Mouse (Mus musculus) MEL (cell line): ENCODE results near the gene Ftl1-ps1. TPM values are rescaled to one million over a fixed set of nuclear protein-coding genes. Genes with fewer than 3 reads are reported as not detected.

ENCODE experiments used
- DNase-seq: peaks from one replicate; pipeline ENCODE4 v3.0.0; 2011; ENCODE audit warnings: low read depth, low spot score
- H3K27ac ChIP-seq: 2 replicates; pipeline ENCODE4 v1.5.1; 2012; ENCODE audit warnings: low read depth, mild to moderate bottlenecking, control low read depth, low read length, moderate library complexity; ENCODE audit not compliant: control insufficient read depth
- H3K27me3 ChIP-seq, 2 experiments: fragments of 150-350 bp in 1 of 2; sonication (generic) in 1 of 2; 2 replicates each; pipeline ENCODE4 v1.6.1; 2012; ENCODE audit warnings: low read length in 2 of 2, mild to moderate bottlenecking in 2 of 2, improper control_type of control experiment in 1 of 2, moderate library complexity in 1 of 2; ENCODE audit not compliant: insufficient read depth in 2 of 2, control insufficient read depth in 1 of 2
- H3K36me3 ChIP-seq, 2 experiments: 2 replicates each; pipeline ENCODE4 v1.6.1; 2012 to 2014; ENCODE audit warnings: low read length in 2 of 2, improper control_type of control experiment in 1 of 2, inconsistent platforms in 1 of 2, mild to moderate bottlenecking in 1 of 2; ENCODE audit not compliant: insufficient read depth in 2 of 2, control insufficient read depth in 1 of 2
- H3K4me1 ChIP-seq, 2 experiments: fragments of 150-350 bp in 1 of 2; sonication (generic) in 1 of 2; 2 replicates each; pipeline ENCODE4 v1.6.1; 2012; ENCODE audit warnings: low read length in 2 of 2, improper control_type of control experiment in 1 of 2, mild to moderate bottlenecking in 1 of 2; ENCODE audit not compliant: insufficient read depth in 2 of 2, control insufficient read depth in 1 of 2
- H3K4me3 ChIP-seq, 2 experiments: fragments of 150-350 bp in 1 of 2; sonication (generic) in 1 of 2; 2 replicates each; pipeline ENCODE4 v1.5.1; 2012; ENCODE audit warnings: low read depth in 2 of 2, low read length in 2 of 2, mild to moderate bottlenecking in 2 of 2, moderate library complexity in 2 of 2, control low read depth in 1 of 2, improper control_type of control experiment in 1 of 2; ENCODE audit not compliant: control insufficient read depth in 1 of 2, insufficient read depth in 1 of 2
- H3K79me2 ChIP-seq: 2 replicates; pipeline ENCODE4 v1.6.1; 2012; ENCODE audit warnings: mild to moderate bottlenecking, low read length, moderate library complexity; ENCODE audit not compliant: control insufficient read depth, poor library complexity, insufficient read depth
- H3K9ac ChIP-seq: 2 replicates; pipeline ENCODE4 v1.6.1; 2012; ENCODE audit warnings: low read depth, mild to moderate bottlenecking, control low read depth, low read length, moderate library complexity; ENCODE audit not compliant: control insufficient read depth, poor library complexity, severe bottlenecking
- H3K9me3 ChIP-seq: fragments of 150-350 bp; sonication (generic); replicated peaks from 2 replicates; pipeline ENCODE4 v1.6.1; 2012; ENCODE audit warnings: mild to moderate bottlenecking, low read length, improper control_type of control experiment, moderate library complexity; ENCODE audit not compliant: insufficient read depth
- BHLHE40 ChIP-seq: IDR thresholded peaks from 2 replicates; pipeline ENCODE4 v1.6.1; 2012; ENCODE audit warnings: low read depth, mild to moderate bottlenecking, inconsistent platforms, low read length, improper control_type of control experiment, borderline replicate concordance
- CHD1 ChIP-seq: IDR thresholded peaks from 2 replicates; pipeline ENCODE4 v1.6.1; 2012; ENCODE audit warnings: low read depth, mild to moderate bottlenecking, inconsistent platforms, low read length, improper control_type of control experiment
- CHD2 ChIP-seq: IDR thresholded peaks from 2 replicates; pipeline ENCODE4 v1.6.1; 2011; ENCODE audit warnings: low read length, improper control_type of control experiment
- CTCF ChIP-seq, 3 experiments: IDR thresholded peaks in 2 of 3; conservative IDR thresholded peaks in 1 of 3; 2 replicates each; pipeline ENCODE4 v1.5.1; 2011 to 2012; ENCODE audit warnings: low read length in 3 of 3, low read depth in 2 of 3, mild to moderate bottlenecking in 2 of 3, improper control_type of control experiment in 1 of 3, inconsistent platforms in 1 of 3, mixed read lengths in 1 of 3, moderate library complexity in 1 of 3; ENCODE audit not compliant: control insufficient read depth in 1 of 3, insufficient read depth in 1 of 3, poor library complexity in 1 of 3, severe bottlenecking in 1 of 3
- ELF1 ChIP-seq: IDR thresholded peaks from 2 replicates; pipeline ENCODE4 v1.6.1; 2014; ENCODE audit warnings: low read depth, mild to moderate bottlenecking, inconsistent platforms, low read length, improper control_type of control experiment, moderate library complexity
- EP300 ChIP-seq, 2 experiments: IDR thresholded peaks; 2 replicates each; pipeline ENCODE4 v1.6.1; 2011; ENCODE audit warnings: improper control_type of control experiment in 2 of 2, low read length in 2 of 2, low read depth in 1 of 2, mild to moderate bottlenecking in 1 of 2
- ETS1 ChIP-seq: IDR thresholded peaks from 2 replicates; pipeline ENCODE4 v1.6.1; 2012; ENCODE audit warnings: low read depth, mild to moderate bottlenecking, inconsistent platforms, low read length, improper control_type of control experiment, moderate library complexity
- GABPA ChIP-seq: IDR thresholded peaks from 2 replicates; pipeline ENCODE4 v1.6.1; 2012; ENCODE audit warnings: low read depth, mild to moderate bottlenecking, inconsistent platforms, low read length, improper control_type of control experiment, moderate library complexity
- HCFC1 ChIP-seq: IDR thresholded peaks from 2 replicates; pipeline ENCODE4 v1.6.1; 2012; ENCODE audit warnings: low read depth, mild to moderate bottlenecking, inconsistent platforms, low read length, improper control_type of control experiment, moderate library complexity
- JUND ChIP-seq: IDR thresholded peaks from 2 replicates; pipeline ENCODE4 v1.6.1; 2011; ENCODE audit warnings: low read depth, mild to moderate bottlenecking, improper control_type of control experiment, low read length
- KAT2A ChIP-seq: conservative IDR thresholded peaks from 2 replicates; pipeline ENCODE4 v1.6.1; 2012; ENCODE audit warnings: low read depth, low read length, improper control_type of control experiment, inconsistent platforms
- MEF2A ChIP-seq: IDR thresholded peaks from 2 replicates; pipeline ENCODE4 v1.6.1; 2014; ENCODE audit warnings: low read depth, mild to moderate bottlenecking, inconsistent platforms, low read length, improper control_type of control experiment; ENCODE audit not compliant: poor library complexity, insufficient replicate concordance, severe bottlenecking; ENCODE audit errors: extremely low read depth
- MYC ChIP-seq: IDR thresholded peaks from 2 replicates; pipeline ENCODE4 v1.6.1; 2011; ENCODE audit warnings: low read depth, mild to moderate bottlenecking, low read length, improper control_type of control experiment, moderate library complexity
- NELFE ChIP-seq: IDR thresholded peaks from 2 replicates; pipeline ENCODE4 v1.6.1; 2011; ENCODE audit warnings: low read depth, low read length, improper control_type of control experiment
- NRF1 ChIP-seq: IDR thresholded peaks from 2 replicates; pipeline ENCODE4 v1.6.1; 2014; ENCODE audit warnings: low read depth, mild to moderate bottlenecking, inconsistent platforms, low read length, improper control_type of control experiment, moderate library complexity; ENCODE audit not compliant: poor library complexity, insufficient read depth, severe bottlenecking
- POLR2AphosphoS5 ChIP-seq: IDR thresholded peaks from 2 replicates; pipeline ENCODE4 v1.6.1; 2012; ENCODE audit warnings: low read depth, borderline replicate concordance, mild to moderate bottlenecking, inconsistent platforms, low read length, moderate library complexity, mixed read lengths
- RCOR1 ChIP-seq: IDR thresholded peaks from 2 replicates; pipeline ENCODE4 v1.6.1; 2012; ENCODE audit warnings: low read depth, mild to moderate bottlenecking, inconsistent platforms, low read length, improper control_type of control experiment
- SIN3A ChIP-seq: IDR thresholded peaks from 2 replicates; pipeline ENCODE4 v1.6.1; 2012; ENCODE audit warnings: low read length, improper control_type of control experiment, inconsistent platforms
- SMC3 ChIP-seq: IDR thresholded peaks from 2 replicates; pipeline ENCODE4 v1.6.1; 2011; ENCODE audit warnings: low read depth, low read length, improper control_type of control experiment
- TAL1 ChIP-seq: IDR thresholded peaks from 2 replicates; pipeline ENCODE4 v1.6.1; 2012; ENCODE audit warnings: mild to moderate bottlenecking, inconsistent platforms, low read length, moderate library complexity, mixed read lengths
- TBP ChIP-seq: IDR thresholded peaks from 2 replicates; pipeline ENCODE4 v1.8.0; 2011; ENCODE audit warnings: low read depth, low read length, improper control_type of control experiment
- TCF12 ChIP-seq: IDR thresholded peaks from 2 replicates; pipeline ENCODE4 v1.6.1; 2014; ENCODE audit warnings: low read depth, mild to moderate bottlenecking, inconsistent platforms, low read length, improper control_type of control experiment, moderate library complexity
- UBTF ChIP-seq: IDR thresholded peaks from 2 replicates; pipeline ENCODE4 v1.6.1; 2012; ENCODE audit warnings: low read depth, mild to moderate bottlenecking, inconsistent platforms, low read length, improper control_type of control experiment, moderate library complexity, borderline replicate concordance; ENCODE audit not compliant: insufficient read depth
- USF1 ChIP-seq: IDR thresholded peaks from 2 replicates; pipeline ENCODE4 v1.6.1; 2014; ENCODE audit warnings: low read depth, mild to moderate bottlenecking, inconsistent platforms, low read length, improper control_type of control experiment, moderate library complexity
- polyA plus RNA-seq, 2 experiments: library from polyadenylated mRNA; stranded (reverse) in 1 of 2; unstranded in 1 of 2; fragments of >175 nt in 1 of 2; fragments of >200 nt in 1 of 2; gene quantifications; 2 replicates each; pipeline versions ENCODE4 v1.2.1 to v1.2.4; 2012; ENCODE audit warnings: low replicate concordance in 2 of 2, low read depth in 1 of 2; ENCODE audit not compliant: insufficient read length in 2 of 2, insufficient read depth in 1 of 2, missing spikeins in 1 of 2
- total RNA-seq: library from RNA; depleted of rRNA; stranded (reverse); fragments of 300-350 nt; gene quantifications from 2 replicates; pipeline ENCODE4 v1.2.3, GENCODE M21; 2012

The Ftl1-ps1 gene
- total and polyA plus RNA-seq, 3 experiments: 35.0 to 66.6 TPM; not detected in 1

DNA sequence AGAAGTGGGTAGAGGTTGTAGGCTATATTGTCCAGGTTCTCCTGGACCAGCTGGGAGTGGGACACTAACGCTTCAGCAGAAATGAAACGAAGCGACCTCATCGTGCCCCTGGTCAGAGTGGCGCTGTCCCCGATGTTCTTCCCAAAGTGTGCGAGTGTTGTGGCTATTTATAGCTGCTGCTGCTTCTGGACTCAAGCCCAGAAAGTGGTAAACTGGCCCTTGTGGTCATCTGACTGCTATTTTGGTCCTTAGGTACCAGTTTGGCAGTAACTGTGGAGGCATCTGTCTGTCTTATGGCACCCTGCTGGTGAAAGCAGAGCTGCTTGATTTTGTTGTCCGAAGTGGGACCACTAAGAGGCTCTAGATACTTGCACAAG lies 35.6 kb upstream of the Ftl1-ps1 start, which contains the start of gene Lrrc14b:
Gene Lrrc14b, minus strand, starts transcription at position 147 of the 377 bp plus-strand sequence.
- DNase-seq: no peak
- H3K4me1 ChIP-seq: no peaks in the 10 kb centered on the region
- H3K4me3 ChIP-seq: no peak within 1 kb of the TSS
- H3K9ac ChIP-seq: no peak within 1 kb of the TSS
- TF ChIP-seq HCFC1 (no peak), SMC3 (no peak), CHD2 (no peak), GABPA (no peak), BHLHE40 (no peak), NELFE (no peak), KAT2A (no peak), CTCF (IDR thresholded peaks at IDR 0.05 in 2 of 3, conservative IDR thresholded peaks at IDR 0.05 in 1 of 3; ENCODE audit: control insufficient read depth in 1 of 3, insufficient read depth in 1 of 3, low read depth in 2 of 3, low read length in 3 of 3, poor library complexity in 1 of 3, severe bottlenecking in 1 of 3) (no peak)
- no peaks in the 10 kb centered on the region for H3K9me3 ChIP-seq
- no peaks in the 10 kb centered on the region for H3K36me3 ChIP-seq
- no peak within 1 kb of the TSS for H3K27ac ChIP-seq
- H3K79me2 ChIP-seq: no peaks in the 10 kb centered on the region
- no peaks in the 10 kb centered on the region for H3K27me3 ChIP-seq

DNA sequence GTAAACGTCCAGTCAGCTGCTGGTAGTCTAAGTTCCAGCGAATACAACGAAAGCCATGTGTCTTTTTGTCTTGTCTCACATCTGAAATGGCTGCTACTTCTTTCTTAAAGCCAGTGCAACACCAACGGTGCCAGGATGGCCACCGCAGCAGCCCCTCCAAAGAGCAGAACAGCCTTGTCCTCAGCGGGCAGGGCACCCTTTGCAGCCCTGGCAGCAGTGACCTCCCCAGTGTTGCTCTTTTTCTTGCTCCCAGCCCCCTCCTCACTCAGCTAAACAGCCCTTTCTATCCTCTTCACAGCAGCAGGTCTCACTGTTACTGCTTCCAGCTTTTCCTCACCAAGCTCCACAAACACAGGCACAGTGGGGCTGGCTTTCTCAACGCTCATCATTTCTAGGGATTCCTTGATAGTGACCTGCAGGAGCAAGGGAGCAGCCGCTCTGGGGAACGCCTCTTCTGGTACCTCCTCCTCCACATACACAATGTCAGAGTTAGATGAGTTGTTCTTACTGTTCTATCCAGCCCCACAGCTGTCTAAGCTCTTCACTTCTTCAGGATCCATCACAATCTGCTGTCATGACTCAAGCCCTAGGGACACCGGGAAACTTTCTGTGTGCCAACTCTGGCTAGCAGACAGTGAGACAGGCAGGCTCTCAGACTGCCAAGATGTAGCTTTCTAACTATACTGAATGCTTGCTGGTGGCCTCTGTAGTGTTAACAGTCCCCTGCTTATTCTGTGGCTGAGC lies 17.8 kb upstream of the Ftl1-ps1 start:
- Histone ChIP-seq H3K4me1 (no peaks in the 10 kb centered on the region), H3K36me3 (no peaks in the 10 kb centered on the region), H3K9ac (no peak overlapping the region), H3K27me3 (no peaks in the 10 kb centered on the region), H3K27ac (no peak overlapping the region), H3K9me3 (no peaks in the 10 kb centered on the region), H3K79me2 (no peaks in the 10 kb centered on the region), H3K4me3 (no peak overlapping the region)
- DNase-seq: no peak
- TF ChIP-seq JUND: no peak
- TF ChIP-seq UBTF: no peak
- TF ChIP-seq TBP: no peak
- TF ChIP-seq POLR2AphosphoS5: no peak
- TF ChIP-seq RCOR1: no peak
- no peak for TF ChIP-seq NRF1
- TF ChIP-seq TAL1: no peak
- TF ChIP-seq KAT2A: no peak
- no peak for TF ChIP-seq GABPA
- TF ChIP-seq ELF1: no peak
- TF ChIP-seq CHD2: no peak
- TF ChIP-seq TCF12: no peak
- no peak for TF ChIP-seq SIN3A
- TF ChIP-seq EP300 (IDR thresholded peaks at IDR 0.05; ENCODE audit: low read depth in 1 of 2, low read length in 2 of 2): no peak
- no peak for TF ChIP-seq MEF2A
- no peak for TF ChIP-seq MYC
- no peak for TF ChIP-seq ETS1
- no peak for TF ChIP-seq CTCF (IDR thresholded peaks at IDR 0.05 in 2 of 3, conservative IDR thresholded peaks at IDR 0.05 in 1 of 3; ENCODE audit: control insufficient read depth in 1 of 3, insufficient read depth in 1 of 3, low read depth in 2 of 3, low read length in 3 of 3, poor library complexity in 1 of 3, severe bottlenecking in 1 of 3)
- no peak for TF ChIP-seq USF1
- no peak for TF ChIP-seq CHD1
